Mouse (Mus musculus) right cerebral cortex, adult 2 months (tissue): ENCODE data around the gene Samm50.
A peak's percentile ranks its signal among the peaks of the same experiment; 100 is the strongest.

Experiments
- DNase-seq, 2 experiments: peaks; one replicate each; pipeline ENCODE4 v3.0.0; 2021 to 2022; ENCODE audit warnings: low spot score in 2 of 2

The Samm50 gene

GRCm38 (mm10) chr15:84210941-84211340 lies 18.9 kb downstream of the Samm50 start:
- no peak for DNase-seq

- DNase-seq: no peak
Observed at GRCm38 (mm10) chr15:84211564-84211963, 19.5 kb downstream of the Samm50 start.

GRCm38 (mm10) chr15:84212031-84212755 lies 20.2 kb downstream of the Samm50 start:
- DNase-seq: peak; percentile 92

- no peak for DNase-seq
Observed at GRCm38 (mm10) chr15:84212756-84213105, 20.7 kb downstream of the Samm50 start.

GRCm38 (mm10) chr15:84213162-84213739 lies 21.2 kb downstream of the Samm50 start:
- no peak for DNase-seq

- no peak for DNase-seq
Observed at GRCm38 (mm10) chr15:84214476-84214875, 22.4 kb downstream of the Samm50 start.

- no peak for DNase-seq
Observed at GRCm38 (mm10) chr15:84215273-84215672, 23.2 kb downstream of the Samm50 start.

- no peak for DNase-seq
Observed at GRCm38 (mm10) chr15:84216026-84216425, 24.0 kb downstream of the Samm50 start.

GRCm38 (mm10) chr15:84216461-84217084 lies 24.5 kb downstream of the Samm50 start:
- no peak for DNase-seq

GRCm38 (mm10) chr15:84217969-84218782 lies 26.1 kb downstream of the Samm50 start:
- DNase-seq: no peak

GRCm38 (mm10) chr15:84218783-84219271 lies 26.8 kb downstream of the Samm50 start:
- peak in 1 of 2 experiments; percentile 34 for DNase-seq

- no peak for DNase-seq
Observed at GRCm38 (mm10) chr15:84221539-84221938, 29.5 kb downstream of the Samm50 start.

GRCm38 (mm10) chr15:84223423-84223822 lies 31.4 kb downstream of the Samm50 start:
- peak; percentile 52 to 58 for DNase-seq

- no peak for DNase-seq
Observed at GRCm38 (mm10) chr15:84224779-84225178, 32.7 kb downstream of the Samm50 start.

- DNase-seq: no peak
Observed at GRCm38 (mm10) chr15:84226918-84227317, 34.9 kb downstream of the Samm50 start.

GRCm38 (mm10) chr15:84230661-84231060 lies 38.6 kb downstream of the Samm50 start:
- no peak for DNase-seq

GRCm38 (mm10) chr15:84231113-84231712 lies 39.2 kb downstream of the Samm50 start:
- DNase-seq: peak; percentile 79 to 80

- DNase-seq: peak; percentile 29 to 48
Observed at GRCm38 (mm10) chr15:84231721-84232561, 39.9 kb downstream of the Samm50 start, which contains the start of gene Parvb. Parvb (plus strand) TSS chr15:84232043.

GRCm38 (mm10) chr15:84232609-84233008 lies 40.6 kb downstream of the Samm50 start:
- no peak for DNase-seq

- no peak for DNase-seq
Observed at GRCm38 (mm10) chr15:84234794-84235581, 42.9 kb downstream of the Samm50 start.
